Comparison of ENCODE assay signal across 11 mouse cellular contexts in the genomic region with DNA sequence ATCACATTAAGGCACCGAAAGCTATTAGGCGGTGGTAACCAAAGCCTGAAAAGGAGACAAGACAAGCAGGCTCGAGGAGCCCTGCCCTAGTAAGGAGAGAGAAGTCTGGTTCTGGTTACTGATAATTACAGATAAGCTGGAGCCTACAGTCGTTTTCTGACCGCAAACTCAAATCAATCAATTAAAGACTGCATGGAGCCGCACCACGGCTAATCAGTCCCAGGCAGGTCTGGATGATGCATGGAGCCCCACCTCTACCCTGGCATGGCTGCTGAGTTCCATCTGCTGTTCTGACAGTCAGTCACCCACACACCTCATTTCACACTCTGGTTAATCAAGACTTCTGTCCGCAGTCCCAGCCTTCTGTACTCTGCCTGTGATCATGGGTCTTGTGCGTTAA.
A peak's percentile ranks its signal among the peaks of the same experiment; 100 is the strongest.
DNase-seq lines count a peak whose midpoint lies in the region; ATAC-seq and TF ChIP-seq lines count a peak whose summit lies in the region.
"Had no signal": no experiment of that assay in that cellular context is flagged by ENCODE, and none has a peak within 500 bp of the region (broad histone marks: within the 10 kb centered on the region; RNA-seq: fewer than 3 reads in every experiment).

No protein-coding gene starts in this region.

- H3K27me3 ChIP-seq in midbrain, postnatal 0 days (ENCODE audit: insufficient read depth, low read length) = no peaks in the 10 kb centered on the region
- H3K27me3 ChIP-seq in midbrain, embryonic 11.5 days (ENCODE audit: control insufficient read depth, insufficient read depth, low read length) = no peaks in the 10 kb centered on the region
- no peaks in the 10 kb centered on the region for H3K27me3 ChIP-seq in forebrain, embryonic 13.5 days
- H3K27me3 ChIP-seq in midbrain, embryonic 10.5 days (ENCODE audit: low read depth, poor library complexity, severe bottlenecking) = no peaks in the 10 kb centered on the region

- no peaks in the 10 kb centered on the region for H3K36me3 ChIP-seq in midbrain, postnatal 0 days (ENCODE audit: insufficient read depth, low read length)
- H3K36me3 ChIP-seq in midbrain, embryonic 11.5 days (ENCODE audit: control insufficient read depth, insufficient read depth, low read length) = no peaks in the 10 kb centered on the region
- H3K36me3 ChIP-seq in forebrain, embryonic 13.5 days (ENCODE audit: poor library complexity, severe bottlenecking) = no peaks in the 10 kb centered on the region
- H3K36me3 ChIP-seq in midbrain, embryonic 10.5 days = no peaks in the 10 kb centered on the region

- H3K9me3 ChIP-seq in midbrain, postnatal 0 days (ENCODE audit: low read length) = no peaks in the 10 kb centered on the region
- no peaks in the 10 kb centered on the region for H3K9me3 ChIP-seq in midbrain, embryonic 11.5 days (ENCODE audit: control insufficient read depth, low read length)
- H3K9me3 ChIP-seq in forebrain, embryonic 13.5 days (replicated peaks) = no peaks in the 10 kb centered on the region
- no peaks in the 10 kb centered on the region for H3K9me3 ChIP-seq in midbrain, embryonic 10.5 days (replicated peaks)

- no peak overlapping the region for H3K4me2 ChIP-seq in midbrain, postnatal 0 days (ENCODE audit: low read depth, low read length, poor library complexity, severe bottlenecking)
- H3K4me2 ChIP-seq in midbrain, embryonic 11.5 days = no peak overlapping the region
- H3K4me2 ChIP-seq in forebrain, embryonic 13.5 days = no peak overlapping the region

- peak; percentile 49 to 56 for DNase-seq in cerebellum, postnatal 10 days
- no peak for DNase-seq in cerebellum, adult 11 months
- DNase-seq in midbrain, postnatal 0 days (ENCODE audit: low spot score) = peak; percentile 14
- DNase-seq in midbrain, embryonic 11.5 days (ENCODE audit: low spot score, missing footprints) = no peak
- DNase-seq in hindlimb bud, embryonic 11.5 days (ENCODE audit: extremely low spot score, low read depth, low spot score) = peak; percentile 62
- DNase-seq in midbrain, embryonic 10.5 days (ENCODE audit: low spot score) = no peak
- DNase-seq: cerebellum, postnatal 25 days; kidney, postnatal 25 days; midbrain, embryonic 14.5 days had no signal

- H3K4me3 ChIP-seq in midbrain, postnatal 0 days (ENCODE audit: low read depth, low read length) = no peak overlapping the region
- no peak overlapping the region for H3K4me3 ChIP-seq in midbrain, embryonic 11.5 days (ENCODE audit: low read depth, low read length)
- no peak overlapping the region for H3K4me3 ChIP-seq in forebrain, embryonic 13.5 days
- no peak overlapping the region for H3K4me3 ChIP-seq in midbrain, embryonic 10.5 days

- ATAC-seq in midbrain, postnatal 0 days (ENCODE audit: low FRiP score) = no peak
- ATAC-seq in midbrain, embryonic 11.5 days (ENCODE audit: low FRiP score) = no peak
- ATAC-seq in megakaryocyte-erythroid progenitor cell, adult 5-6 weeks (replicated peaks; ENCODE audit: low FRiP score, low TSS enrichment, poor library complexity, severe bottlenecking) = peak; percentile 44; the same call in 1 of the 2 replicates
- no peak for ATAC-seq in forebrain, embryonic 13.5 days

- H3K4me1 ChIP-seq in midbrain, postnatal 0 days (ENCODE audit: insufficient read depth, low read length) = no peaks in the 10 kb centered on the region
- no peaks in the 10 kb centered on the region for H3K4me1 ChIP-seq in midbrain, embryonic 11.5 days (ENCODE audit: control insufficient read depth, insufficient read depth, low read length)
- no peaks in the 10 kb centered on the region; the same call in 1 of the 2 replicates for H3K4me1 ChIP-seq in forebrain, embryonic 13.5 days
- no peaks in the 10 kb centered on the region for H3K4me1 ChIP-seq in midbrain, embryonic 10.5 days

- TF ChIP-seq CTCF in midbrain, postnatal 0 days (IDR thresholded peaks at IDR 0.05) = no peak

- H3K27ac ChIP-seq in midbrain, postnatal 0 days (ENCODE audit: low read depth, low read length) = no peak overlapping the region
- H3K27ac ChIP-seq in midbrain, embryonic 11.5 days (ENCODE audit: low read depth, low read length) = no peak overlapping the region
- H3K27ac ChIP-seq in forebrain, embryonic 13.5 days = no peak overlapping the region
- H3K27ac ChIP-seq in midbrain, embryonic 10.5 days (replicated peaks) = no peak overlapping the region

- WGBS in midbrain, postnatal 0 days = 78% methylated on average over 9 of the region's 9 CpGs
- 79% methylated on average over 9 of the region's 9 CpGs for WGBS in midbrain, embryonic 11.5 days
- 79% methylated on average over 9 of the region's 9 CpGs for WGBS in forebrain, embryonic 13.5 days
- 78% methylated on average over 9 of the region's 9 CpGs for whole genome bisulfite sequencing in midbrain, embryonic 10.5 days

- H3K9ac ChIP-seq in midbrain, postnatal 0 days (replicated peaks; ENCODE audit: low read length, poor library complexity, severe bottlenecking) = no peak overlapping the region
- no peak overlapping the region for H3K9ac ChIP-seq in midbrain, embryonic 11.5 days (ENCODE audit: low read length)
- H3K9ac ChIP-seq in forebrain, embryonic 13.5 days = no peak overlapping the region

Comparison
In these comparisons a context has a peak if more than half of its experiments do, and no peak if none do; other contexts are left out.
1. DNase-seq: peak in cerebellum, postnatal 10 days (2 of 2), midbrain, postnatal 0 days (single experiment) and hindlimb bud, embryonic 11.5 days (single experiment); none in cerebellum, adult 11 months (single experiment), midbrain, embryonic 11.5 days (single experiment) and midbrain, embryonic 10.5 days (single experiment).